Mouse (Mus musculus) G1E (cell line): ENCODE data around the gene Zfp553.

Experiments used
- CTCF ChIP-seq: IDR thresholded peaks from 2 replicates; pipeline ENCODE4 v1.5.1; 2012; ENCODE audit warnings: low read depth, low read length, inconsistent platforms, mixed read lengths
- GATA1 ChIP-seq: IDR thresholded peaks from 2 replicates; pipeline ENCODE4 v1.6.1; 2012; ENCODE audit warnings: borderline replicate concordance, low read length, inconsistent platforms, mixed read lengths

DNA sequence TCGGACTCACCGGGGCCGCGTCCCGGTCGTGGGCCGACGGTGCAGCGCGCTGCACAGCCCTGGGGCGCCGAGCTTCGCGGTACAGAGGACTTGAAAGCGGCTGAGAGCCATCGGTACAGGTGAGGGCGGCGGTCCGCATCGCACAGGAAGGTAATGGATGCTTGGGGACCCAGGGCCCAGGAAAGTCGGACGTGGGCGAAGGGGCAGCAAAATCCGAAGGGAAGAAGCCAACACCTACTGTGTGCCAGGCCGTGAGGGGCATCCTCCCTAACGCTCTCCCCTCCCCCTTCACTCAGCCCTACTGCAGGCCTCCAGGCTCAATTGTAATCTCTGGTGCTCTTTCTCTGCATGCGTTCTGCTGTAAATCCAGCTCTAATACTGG, 498 bp downstream of the Zfp553 start:
- TF ChIP-seq GATA1 (no peak), CTCF (no peak)
